Mouse (Mus musculus): ENCODE data around the gene Ccdc141. TPM values are rescaled to one million over a fixed set of nuclear protein-coding genes. Genes with fewer than 3 reads are reported as not detected.

Gene Ccdc141
- total RNA-seq, 1 experiment from 2014 or later: 3.3 TPM

Other genes with a start within 250 kb of the Ccdc141 start
- under 0.01 TPM in 1 of 2 replicates, not detected in the other for gene Ttn, start 188.1 kb downstream of the Ccdc141 start, total RNA-seq (2017)
- gene Sestd1, start 110.0 kb upstream of the Ccdc141 start, total RNA-seq (2017): 14.4 and 22.2 TPM in 2 replicates